Mouse (Mus musculus): ENCODE measurements at regions not wholly inside any gene's neighbourhood (a gene's known extent, or its start where the extent isn't known, plus 50 kb on each side); places are given as distances from the start of the nearest gene placed in this dataset.

- TF ChIP-seq CTCF (IDR thresholded peaks at IDR 0.05; ENCODE audit: insufficient read depth, low read depth, low read length): no peak
- no peak for TF ChIP-seq POLR2A (IDR thresholded peaks at IDR 0.05; ENCODE audit: insufficient read depth, low read depth, low read length)
These were observed 103.0 kb downstream of the Nab1 start for GRCm38 (mm10) chr1:52397460-52397859.

Data from olfactory bulb, adult 2 months (tissue).